Mouse (Mus musculus) brain, embryonic 14.5 days (tissue): ENCODE measurements around the gene Ogg1.

ENCODE experiments used
- CTCF ChIP-seq: fragments of 200-500 bp; IDR thresholded peaks from 2 replicates; pipeline ENCODE4 v1.5.1; 2012; ENCODE audit warnings: inconsistent platforms, mild to moderate bottlenecking, moderate library complexity, borderline replicate concordance; ENCODE audit not compliant: insufficient read depth, insufficient read length; ENCODE audit errors: extremely low read depth
- POLR2A ChIP-seq: fragments of 200-500 bp; IDR thresholded peaks from 2 replicates; pipeline ENCODE4 v1.6.1; 2012; ENCODE audit warnings: mild to moderate bottlenecking, inconsistent platforms, borderline replicate concordance; ENCODE audit not compliant: poor library complexity, insufficient read depth, insufficient read length, severe bottlenecking; ENCODE audit errors: extremely low read depth

- TF ChIP-seq POLR2A (no peak), CTCF (no peak)
Measured at GRCm38 (mm10) chr6:113352820-113353219, 26.0 kb downstream of the Ogg1 start.
